Mouse (Mus musculus) liver, postnatal 0 days (tissue): ENCODE results near the gene Bap1. TPM values are rescaled to one million over a fixed set of nuclear protein-coding genes. Genes with fewer than 3 reads are reported as not detected.
A peak's percentile ranks its signal among the peaks of the same experiment; 100 is the strongest.

ENCODE experiments used
- ATAC-seq: fragments of 200-750 bp; cut with Nextera tagmentation; 2 replicates; pipeline ENCODE4 v1.8.0; 2017; ENCODE audit warnings: mild to moderate bottlenecking, moderate library complexity
- DNase-seq: peaks from one replicate; pipeline ENCODE4 v3.0.0-alpha.2; 2016
- H3K27ac ChIP-seq: fragments of 300-500 bp; sonication (generic); 2 replicates; pipeline ENCODE4 v1.5.1; 2014; ENCODE audit warnings: antibody characterized with exemption, moderate library complexity, mild to moderate bottlenecking, low read depth
- H3K27me3 ChIP-seq: fragments of 300-500 bp; sonication (generic); 2 replicates; pipeline ENCODE4 v1.6.1; 2014; ENCODE audit warnings: low read length, control low read depth, mixed read lengths; ENCODE audit not compliant: insufficient read depth
- H3K36me3 ChIP-seq: fragments of 300-500 bp; sonication (generic); replicated peaks from 2 replicates; pipeline ENCODE4 v1.6.1; 2014; ENCODE audit warnings: mild to moderate bottlenecking, control low read depth, low read length, moderate library complexity, mixed read lengths; ENCODE audit not compliant: insufficient read depth
- H3K4me1 ChIP-seq: fragments of 300-500 bp; sonication (generic); 2 replicates; pipeline ENCODE4 v1.6.1; 2014; ENCODE audit warnings: antibody characterized with exemption, mild to moderate bottlenecking, control low read depth; ENCODE audit not compliant: insufficient read depth
- H3K4me2 ChIP-seq: fragments of 300-500 bp; sonication (generic); 2 replicates; pipeline ENCODE4 v1.6.1; 2014; ENCODE audit warnings: low read depth, mild to moderate bottlenecking, low read length, moderate library complexity, mixed read lengths
- H3K4me3 ChIP-seq: fragments of 300-500 bp; sonication (generic); 2 replicates; pipeline ENCODE4 v1.5.1; 2014; ENCODE audit warnings: low read depth, low read length
- H3K9ac ChIP-seq: fragments of 300-500 bp; sonication (generic); replicated peaks from 2 replicates; pipeline ENCODE4 v1.6.1; 2014; ENCODE audit warnings: mild to moderate bottlenecking, moderate library complexity
- H3K9me3 ChIP-seq: fragments of 300-500 bp; sonication (generic); 2 replicates; pipeline ENCODE4 v1.6.1; 2016; ENCODE audit warnings: mild to moderate bottlenecking, control low read depth, low read length, mixed read lengths
- CTCF ChIP-seq: sonication (generic); IDR thresholded peaks from 2 replicates; pipeline ENCODE4 v1.5.1; 2016; ENCODE audit warnings: antibody characterized with exemption, low read depth
- EP300 ChIP-seq: IDR thresholded peaks from 2 replicates; pipeline ENCODE4 v1.6.1; 2016; ENCODE audit warnings: antibody characterized with exemption, low read depth, mild to moderate bottlenecking
- WGBS: fragments of 180-500 bp; shearing (Covaris S2); extraction: QIAGEN DNeasy Blood & Tissue Kit; methylation state at CpG from one replicate; pipeline ENCODE4 v1.1.7; 2014; ENCODE audit not compliant: insufficient replicate concordance; 5-methylcytosine and 5-hydroxymethylcytosine counted together
- polyA plus RNA-seq: library from polyadenylated mRNA; unstranded; fragments of >200 nt; fragmentation: Nextera tagmentation; extraction: Ambion mirVana; gene quantifications from 2 replicates; pipeline ENCODE4 v1.2.1, GENCODE M21; 2015

Gene Bap1
- polyA plus RNA-seq, 1 experiment from 2014 or later: 19.8 TPM

DNA sequence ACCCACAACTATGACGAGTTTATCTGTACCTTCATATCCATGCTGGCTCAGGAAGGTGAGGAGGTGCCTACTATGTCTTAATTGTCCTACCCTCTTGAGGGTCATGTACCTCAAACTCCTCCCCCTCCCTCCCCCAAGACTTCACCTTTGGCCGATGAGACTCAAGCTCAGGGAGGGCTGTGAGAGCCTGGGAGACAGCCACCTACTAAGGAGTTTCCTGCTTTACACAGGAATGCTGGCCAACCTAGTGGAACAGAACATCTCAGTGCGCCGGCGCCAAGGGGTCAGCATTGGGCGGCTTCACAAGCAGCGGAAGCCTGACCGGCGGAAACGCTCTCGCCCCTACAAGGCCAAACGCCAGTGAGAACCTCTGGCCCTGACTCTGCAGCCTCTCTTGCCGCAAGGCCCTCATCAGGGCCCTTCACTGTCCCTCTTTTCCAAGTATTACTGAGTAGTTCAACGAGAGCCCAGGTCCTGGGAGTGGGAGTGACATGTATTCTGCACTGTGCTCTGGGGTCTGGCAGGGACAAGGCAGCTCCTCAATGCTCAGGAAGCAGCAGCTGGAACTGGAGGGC, 7.3 kb downstream of the Bap1 start:
- H3K27ac ChIP-seq: no peak overlapping the region
- peaks cover 69% of the 10 kb centered on the region for H3K36me3 ChIP-seq
- H3K4me2 ChIP-seq: no peak overlapping the region
- H3K4me3 ChIP-seq: no peak overlapping the region
- no peak overlapping the region for H3K9ac ChIP-seq
- peaks cover 4% of the 10 kb centered on the region; the same call in 1 of the 2 replicates for H3K4me1 ChIP-seq
- H3K9me3 ChIP-seq: no peaks in the 10 kb centered on the region
- H3K27me3 ChIP-seq: no peaks in the 10 kb centered on the region
- 90% methylated on average over 14 of the region's 14 CpGs for WGBS
- no peak for DNase-seq
- TF ChIP-seq EP300: no peak
- no peak for TF ChIP-seq CTCF
- no peak for ATAC-seq

DNA sequence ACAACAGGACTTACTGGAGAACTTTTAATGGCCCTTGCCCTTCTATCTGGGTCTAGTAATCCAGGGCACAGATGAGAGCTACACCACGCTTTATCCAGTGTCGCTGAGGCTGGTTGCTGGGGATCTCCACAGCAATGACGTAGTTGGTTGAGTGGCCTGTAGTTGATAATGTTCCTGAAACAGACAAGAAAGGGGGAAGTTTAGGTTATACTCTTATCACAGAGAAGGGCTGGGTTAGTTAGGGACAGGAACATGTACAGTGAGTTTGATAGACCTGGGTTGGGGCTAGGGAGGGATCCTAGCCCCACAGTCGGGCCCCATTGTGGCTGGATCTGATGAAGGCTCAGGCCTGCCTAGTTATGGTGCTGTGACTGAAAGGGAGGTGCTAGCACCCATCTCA, 9.1 kb downstream of the Bap1 start:
- ATAC-seq (peak; percentile 87), DNase-seq (peak; percentile 36)
- no peaks in the 10 kb centered on the region for H3K9me3 ChIP-seq
- TF ChIP-seq EP300: peak; percentile 92
- no peak for TF ChIP-seq CTCF
- WGBS: 46% methylated on average over 4 of the region's 4 CpGs
- H3K36me3 ChIP-seq: peaks cover 51% of the 10 kb centered on the region
- peaks cover 4% of the 10 kb centered on the region; the same call in 1 of the 2 replicates for H3K4me1 ChIP-seq
- 0 out of 2 replicates have a peak overlapping the region, but pooled peaks have one; percentile 0 for H3K9ac ChIP-seq
- H3K27ac ChIP-seq: peak overlapping the region; percentile 77
- 0 out of 2 replicates have a peak overlapping the region, but pooled peaks have one; percentile 5 for H3K4me3 ChIP-seq
- H3K4me2 ChIP-seq: peak overlapping the region; percentile 38
- H3K27me3 ChIP-seq: no peaks in the 10 kb centered on the region

DNA sequence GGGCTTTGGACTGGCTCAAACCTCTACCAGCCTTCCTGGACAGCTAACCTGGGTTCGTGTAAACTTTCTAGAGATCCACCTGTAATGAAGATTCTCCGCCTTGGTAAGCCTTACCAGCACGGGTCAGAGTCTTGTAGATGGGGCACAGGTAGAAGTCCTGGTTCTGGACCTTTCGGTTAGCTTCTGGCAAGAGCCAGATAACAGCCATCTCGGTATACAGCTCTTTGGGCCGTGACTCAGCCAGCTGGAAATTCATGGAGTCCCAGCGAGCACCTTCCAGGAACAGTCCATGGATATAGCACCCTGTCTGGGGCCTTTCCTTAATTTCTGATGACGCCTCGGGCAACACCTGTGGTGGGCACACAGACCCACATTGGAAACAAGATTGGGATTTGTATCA, 9.7 kb downstream of the Bap1 start:
- Histone ChIP-seq H3K27me3 (no peaks in the 10 kb centered on the region), H3K9ac (no peak overlapping the region), H3K9me3 (no peaks in the 10 kb centered on the region), H3K4me2 (peak overlapping the region; percentile 38), H3K4me1 (peaks cover 4% of the 10 kb centered on the region; the same call in 1 of the 2 replicates), H3K27ac (peak overlapping the region; percentile 77), H3K4me3 (0 out of 2 replicates have a peak overlapping the region, but pooled peaks have one; percentile 5), H3K36me3 (peaks cover 45% of the 10 kb centered on the region)
- TF ChIP-seq EP300: peak; percentile 70; the same call in 1 of the 2 replicates
- no peak for TF ChIP-seq CTCF
- 75% methylated on average over 9 of the region's 9 CpGs for WGBS
- ATAC-seq (peak; percentile 59), DNase-seq (no peak)

DNA sequence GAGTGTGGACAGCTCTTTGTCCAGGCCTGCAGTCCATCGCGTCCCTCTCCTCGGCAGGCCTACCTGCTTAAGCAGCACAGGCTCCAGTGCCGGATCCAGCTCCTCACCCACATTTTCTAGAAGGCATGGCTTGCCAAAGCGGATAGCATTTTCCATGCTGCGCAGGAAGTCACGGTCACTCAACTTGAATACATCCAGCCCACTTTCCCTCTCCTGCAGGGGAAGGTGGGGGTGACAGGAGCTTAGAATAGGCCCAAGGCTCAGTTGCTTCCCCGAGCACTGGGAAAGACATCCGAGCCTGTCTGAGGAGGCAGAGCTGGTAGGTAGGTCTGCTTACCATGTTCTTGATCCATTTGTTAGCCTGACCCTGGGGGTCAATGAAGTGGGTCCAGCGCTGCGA, 16.4 kb downstream of the Bap1 start:
- H3K4me3 ChIP-seq: no peak overlapping the region

DNA sequence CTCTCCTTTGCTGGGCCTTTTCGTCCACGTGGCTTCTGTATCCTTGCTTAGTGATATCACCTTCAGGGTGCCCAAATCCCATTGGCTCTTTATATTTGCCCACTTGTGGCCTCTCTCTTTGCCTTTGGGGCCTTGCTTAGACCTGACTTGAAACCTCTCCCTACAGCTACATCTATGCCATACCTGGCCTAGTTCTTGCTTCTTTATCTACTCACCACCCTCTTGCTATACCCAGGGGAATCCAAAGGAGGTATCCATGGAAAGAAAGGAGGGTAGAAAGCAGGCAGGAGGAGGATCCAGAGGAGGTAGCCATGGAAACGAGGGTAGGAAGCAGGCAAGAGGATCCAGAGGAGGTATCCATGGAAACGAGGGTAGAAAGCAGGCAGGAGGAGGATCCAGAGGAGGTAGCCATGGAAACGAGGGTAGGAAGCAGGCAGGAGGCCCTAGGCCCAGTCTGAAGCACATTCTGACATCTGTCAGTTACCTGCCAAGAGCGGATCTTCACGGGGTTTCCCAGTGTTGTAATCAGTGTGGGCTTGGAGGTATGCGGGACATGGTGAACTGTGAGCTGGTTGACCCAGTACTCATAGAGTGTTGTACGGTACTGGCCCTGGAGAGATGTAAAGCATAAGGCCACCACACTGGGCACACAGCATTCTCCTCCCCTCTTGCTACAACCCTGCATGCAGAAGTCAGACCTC, 17.2 kb downstream of the Bap1 start:
- Histone ChIP-seq H3K27me3 (0 out of 2 replicates have a peak, but pooled peaks cover 3% of the 10 kb centered on the region), H3K27ac (no peak overlapping the region), H3K9ac (no peak overlapping the region), H3K4me3 (no peak overlapping the region), H3K9me3 (no peaks in the 10 kb centered on the region), H3K4me2 (no peak overlapping the region), H3K36me3 (no peaks in the 10 kb centered on the region), H3K4me1 (peaks cover 4% of the 10 kb centered on the region)
- TF ChIP-seq EP300: no peak
- no peak for TF ChIP-seq CTCF
- WGBS: 72% methylated on average over 9 of the region's 9 CpGs
- DNase-seq (no peak), ATAC-seq (no peak)

More for the DNA sequence above, 16.4 kb downstream of the Bap1 start:
- H3K4me2 ChIP-seq: no peak overlapping the region
- H3K27me3 ChIP-seq: 0 out of 2 replicates have a peak, but pooled peaks cover 3% of the 10 kb centered on the region
- 85% methylated on average over 11 of the region's 11 CpGs for WGBS
- TF ChIP-seq EP300: no peak
- TF ChIP-seq CTCF: no peak
- DNase-seq: no peak
- ATAC-seq: no peak
- no peaks in the 10 kb centered on the region for H3K36me3 ChIP-seq
- H3K27ac ChIP-seq: no peak overlapping the region
- peaks cover 4% of the 10 kb centered on the region for H3K4me1 ChIP-seq
- no peaks in the 10 kb centered on the region for H3K9me3 ChIP-seq
- no peak overlapping the region for H3K9ac ChIP-seq

DNA sequence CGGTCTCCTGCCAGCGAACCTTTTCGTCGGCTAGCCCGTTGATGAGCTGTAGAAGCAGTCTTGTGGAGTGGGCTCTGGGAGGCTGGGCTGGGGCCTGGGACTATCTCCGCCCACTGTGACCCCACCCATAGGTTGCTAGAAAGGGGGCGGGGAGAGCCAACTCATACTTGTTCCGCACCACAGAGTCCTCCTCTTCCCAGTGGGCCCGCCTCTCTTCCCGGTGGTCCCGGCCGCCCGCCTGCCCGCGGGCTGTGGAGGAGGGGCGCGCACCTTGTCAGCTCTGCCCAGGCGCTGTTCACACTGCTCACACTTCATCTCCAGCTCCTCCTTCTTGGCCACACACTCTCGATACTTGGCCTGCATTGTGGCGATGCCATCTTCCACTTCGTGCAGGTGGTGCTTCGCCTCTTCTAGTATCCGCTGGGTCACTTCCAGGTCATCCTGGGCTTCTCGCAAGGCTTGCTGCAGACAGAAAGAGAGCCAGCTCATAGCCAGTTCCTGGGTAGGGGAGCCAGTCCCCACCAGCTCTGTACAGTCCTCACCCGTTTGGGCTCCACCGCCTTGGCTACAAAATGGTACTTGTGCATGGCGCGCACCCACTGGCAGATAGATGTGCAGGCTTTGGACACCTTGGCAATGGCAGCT, 18.3 kb downstream of the Bap1 start:
- DNase-seq: no peak
- 22% methylated on average over 23 of the region's 28 CpGs for WGBS
- Histone ChIP-seq H3K4me3 (no peak overlapping the region), H3K27ac (no peak overlapping the region), H3K36me3 (no peaks in the 10 kb centered on the region), H3K9ac (peak overlapping the region; percentile 7; the same call in 1 of the 2 replicates), H3K4me1 (peaks cover 4% of the 10 kb centered on the region), H3K9me3 (no peaks in the 10 kb centered on the region), H3K27me3 (0 out of 2 replicates have a peak, but pooled peaks cover 3% of the 10 kb centered on the region), H3K4me2 (peak overlapping the region; percentile 61)
- no peak for TF ChIP-seq EP300
- ATAC-seq: no peak
